Mouse (Mus musculus) MEL (cell line): ENCODE results near the gene Hpcal1.

Experiments
- CTCF ChIP-seq, 3 experiments: IDR thresholded peaks in 2 of 3; conservative IDR thresholded peaks in 1 of 3; 2 replicates each; pipeline ENCODE4 v1.5.1; 2011 to 2012; ENCODE audit warnings: low read length in 3 of 3, low read depth in 2 of 3, mild to moderate bottlenecking in 2 of 3, improper control_type of control experiment in 1 of 3, inconsistent platforms in 1 of 3, mixed read lengths in 1 of 3, moderate library complexity in 1 of 3; ENCODE audit not compliant: control insufficient read depth in 1 of 3, insufficient read depth in 1 of 3, poor library complexity in 1 of 3, severe bottlenecking in 1 of 3
- E2F4 ChIP-seq: IDR thresholded peaks from 2 replicates; pipeline ENCODE4 v1.6.1; 2011; ENCODE audit warnings: low read depth, low read length, improper control_type of control experiment, borderline replicate concordance
- ELF1 ChIP-seq: IDR thresholded peaks from 2 replicates; pipeline ENCODE4 v1.6.1; 2014; ENCODE audit warnings: low read depth, mild to moderate bottlenecking, inconsistent platforms, low read length, improper control_type of control experiment, moderate library complexity
- EP300 ChIP-seq, 2 experiments: IDR thresholded peaks; 2 replicates each; pipeline ENCODE4 v1.6.1; 2011; ENCODE audit warnings: improper control_type of control experiment in 2 of 2, low read length in 2 of 2, low read depth in 1 of 2, mild to moderate bottlenecking in 1 of 2
- ETS1 ChIP-seq: IDR thresholded peaks from 2 replicates; pipeline ENCODE4 v1.6.1; 2012; ENCODE audit warnings: low read depth, mild to moderate bottlenecking, inconsistent platforms, low read length, improper control_type of control experiment, moderate library complexity
- HCFC1 ChIP-seq: IDR thresholded peaks from 2 replicates; pipeline ENCODE4 v1.6.1; 2012; ENCODE audit warnings: low read depth, mild to moderate bottlenecking, inconsistent platforms, low read length, improper control_type of control experiment, moderate library complexity
- MXI1 ChIP-seq: IDR thresholded peaks from 2 replicates; pipeline ENCODE4 v1.6.1; 2011; ENCODE audit warnings: mild to moderate bottlenecking, low read depth, low read length, improper control_type of control experiment
- NELFE ChIP-seq: IDR thresholded peaks from 2 replicates; pipeline ENCODE4 v1.6.1; 2011; ENCODE audit warnings: low read depth, low read length, improper control_type of control experiment
- POLR2A ChIP-seq, 2 experiments: IDR thresholded peaks; 2 replicates each; pipeline ENCODE4 v1.6.1; 2011 to 2012; ENCODE audit warnings: low read length in 2 of 2, mild to moderate bottlenecking in 2 of 2, control low read depth in 1 of 2, improper control_type of control experiment in 1 of 2, low read depth in 1 of 2, moderate library complexity in 1 of 2; ENCODE audit not compliant: control insufficient read depth in 1 of 2, insufficient read depth in 1 of 2, poor library complexity in 1 of 2
- POLR2AphosphoS5 ChIP-seq: IDR thresholded peaks from 2 replicates; pipeline ENCODE4 v1.6.1; 2012; ENCODE audit warnings: low read depth, borderline replicate concordance, mild to moderate bottlenecking, inconsistent platforms, low read length, moderate library complexity, mixed read lengths
- TAL1 ChIP-seq: IDR thresholded peaks from 2 replicates; pipeline ENCODE4 v1.6.1; 2012; ENCODE audit warnings: mild to moderate bottlenecking, inconsistent platforms, low read length, moderate library complexity, mixed read lengths
- TBP ChIP-seq: IDR thresholded peaks from 2 replicates; pipeline ENCODE4 v1.8.0; 2011; ENCODE audit warnings: low read depth, low read length, improper control_type of control experiment
- TCF12 ChIP-seq: IDR thresholded peaks from 2 replicates; pipeline ENCODE4 v1.6.1; 2014; ENCODE audit warnings: low read depth, mild to moderate bottlenecking, inconsistent platforms, low read length, improper control_type of control experiment, moderate library complexity
- ZMIZ1 ChIP-seq: IDR thresholded peaks from 2 replicates; pipeline ENCODE4 v1.6.1; 2012; ENCODE audit warnings: low read depth, mild to moderate bottlenecking, inconsistent platforms, low read length, improper control_type of control experiment, moderate library complexity

GRCm38 (mm10) chr12:17748155-17748529, 57.5 kb downstream of the Hpcal1 start:
- TF ChIP-seq CTCF (IDR thresholded peaks at IDR 0.05 in 2 of 3, conservative IDR thresholded peaks at IDR 0.05 in 1 of 3; ENCODE audit: control insufficient read depth in 1 of 3, insufficient read depth in 1 of 3, low read depth in 2 of 3, low read length in 3 of 3, poor library complexity in 1 of 3, severe bottlenecking in 1 of 3) (no peak), NELFE (no peak), POLR2A (IDR thresholded peaks at IDR 0.05; ENCODE audit: control insufficient read depth in 1 of 2, insufficient read depth in 1 of 2, low read depth in 1 of 2, low read length in 2 of 2, poor library complexity in 1 of 2) (no peak), EP300 (IDR thresholded peaks at IDR 0.05; ENCODE audit: low read depth in 1 of 2, low read length in 2 of 2) (no peak), E2F4 (no peak), MXI1 (no peak), ELF1 (no peak), POLR2AphosphoS5 (no peak), TAL1 (no peak), TBP (no peak), ZMIZ1 (no peak), TCF12 (no peak), ETS1 (no peak), HCFC1 (no peak)
